Mouse (Mus musculus) heart, embryonic 16.5 days (tissue): ENCODE measurements around the gene Tmem176a. TPM values are rescaled to one million over a fixed set of nuclear protein-coding genes. Genes with fewer than 3 reads are reported as not detected.
A peak's percentile ranks its signal among the peaks of the same experiment; 100 is the strongest.

ENCODE experiments used
- ATAC-seq: fragments of 200-750 bp; cut with Nextera tagmentation; replicated peaks from 2 replicates; pipeline ENCODE4 v1.8.0; 2017; ENCODE audit warnings: moderate number of reproducible peaks; ENCODE audit not compliant: insufficient read depth, low FRiP score; ENCODE audit errors: extremely low read depth
- H3K27ac ChIP-seq: fragments of 300-500 bp; sonication (generic); 2 replicates; pipeline ENCODE4 v1.5.1; 2014; ENCODE audit warnings: mild to moderate bottlenecking, low read length, control low read depth, moderate library complexity
- H3K27me3 ChIP-seq: fragments of 300-500 bp; sonication (generic); 2 replicates; pipeline ENCODE4 v1.6.1; 2014; ENCODE audit warnings: low read length, mixed read lengths; ENCODE audit not compliant: control insufficient read depth, insufficient read depth
- H3K36me3 ChIP-seq: fragments of 300-500 bp; sonication (generic); 2 replicates; pipeline ENCODE4 v1.6.1; 2014; ENCODE audit not compliant: control insufficient read depth, insufficient read depth
- H3K4me1 ChIP-seq: fragments of 300-500 bp; sonication (generic); 2 replicates; pipeline ENCODE4 v1.6.1; 2014; ENCODE audit warnings: low read length, mixed read lengths; ENCODE audit not compliant: control insufficient read depth, insufficient read depth
- H3K4me2 ChIP-seq: fragments of 300-500 bp; sonication (generic); 2 replicates; pipeline ENCODE4 v1.6.1; 2014; ENCODE audit warnings: low read depth, mild to moderate bottlenecking, control low read depth, low read length
- H3K4me3 ChIP-seq: fragments of 300-500 bp; sonication (generic); 2 replicates; pipeline ENCODE4 v1.5.1; 2014; ENCODE audit warnings: mild to moderate bottlenecking, control low read depth, low read length
- H3K9ac ChIP-seq: fragments of 300-500 bp; sonication (generic); 2 replicates; pipeline ENCODE4 v1.6.1; 2014; ENCODE audit warnings: low read length, control low read depth
- H3K9me3 ChIP-seq: fragments of 300-500 bp; sonication (generic); replicated peaks from 2 replicates; pipeline ENCODE4 v1.6.1; 2016; ENCODE audit warnings: low read length; ENCODE audit not compliant: control insufficient read depth
- WGBS: fragments of 180-500 bp; shearing (Covaris S2); extraction: QIAGEN DNeasy Blood & Tissue Kit; methylation state at CpG from one replicate; pipeline ENCODE4 v1.1.7; 2014; 5-methylcytosine and 5-hydroxymethylcytosine counted together
- polyA plus RNA-seq: library from polyadenylated mRNA; unstranded; fragments of >200 nt; fragmentation: Nextera tagmentation; extraction: Ambion mirVana; gene quantifications from 2 replicates; pipeline ENCODE4 v1.2.1, GENCODE M21; 2015

The Tmem176a gene
- polyA plus RNA-seq, 1 experiment from 2014 or later, result 78.4 TPM

- peaks cover 32% of the 10 kb centered on the region for H3K36me3 ChIP-seq
- H3K9me3 ChIP-seq, result no peaks in the 10 kb centered on the region
- H3K4me1 ChIP-seq, result peaks cover 14% of the 10 kb centered on the region
- 79% methylated on average over 5 of the region's 5 CpGs for WGBS
- no peak overlapping the region for H3K27ac ChIP-seq
- H3K4me2 ChIP-seq, result no peak overlapping the region
- no peaks in the 10 kb centered on the region for H3K27me3 ChIP-seq
- ATAC-seq, result no peak
- H3K9ac ChIP-seq, result no peak overlapping the region
- no peak overlapping the region for H3K4me3 ChIP-seq
Measured at GRCm38 (mm10) chr6:48836146-48836545, 4.6 kb upstream of the Tmem176a start.

DNA sequence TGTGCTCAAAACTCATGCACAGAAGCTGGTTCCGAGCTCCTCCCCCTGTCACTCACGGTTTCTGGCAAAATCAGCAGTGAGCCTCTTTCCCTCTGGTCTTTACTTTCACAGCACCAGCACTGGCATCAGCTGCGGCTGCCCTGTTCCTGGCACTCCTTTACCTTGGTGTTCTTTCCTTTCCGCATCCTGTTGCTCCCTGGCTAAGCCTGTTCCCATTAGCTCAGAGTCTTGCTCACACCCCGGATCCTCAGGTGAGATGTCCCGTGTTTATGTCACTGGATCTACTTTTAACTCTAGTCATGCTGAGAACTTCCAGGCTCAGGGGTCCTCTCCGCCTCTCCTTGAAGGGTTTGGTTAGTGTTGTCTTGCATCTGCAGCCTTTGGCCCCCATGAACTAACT, 3.2 kb upstream of the Tmem176a start:
- Histone ChIP-seq H3K27me3 (no peaks in the 10 kb centered on the region), H3K4me2 (no peak overlapping the region), H3K4me3 (no peak overlapping the region), H3K9me3 (no peaks in the 10 kb centered on the region), H3K9ac (no peak overlapping the region), H3K4me1 (peaks cover 24% of the 10 kb centered on the region), H3K27ac (no peak overlapping the region), H3K36me3 (peaks cover 29% of the 10 kb centered on the region)
- 84% methylated on average over 7 of the region's 7 CpGs for WGBS
- ATAC-seq, result no peak

DNA sequence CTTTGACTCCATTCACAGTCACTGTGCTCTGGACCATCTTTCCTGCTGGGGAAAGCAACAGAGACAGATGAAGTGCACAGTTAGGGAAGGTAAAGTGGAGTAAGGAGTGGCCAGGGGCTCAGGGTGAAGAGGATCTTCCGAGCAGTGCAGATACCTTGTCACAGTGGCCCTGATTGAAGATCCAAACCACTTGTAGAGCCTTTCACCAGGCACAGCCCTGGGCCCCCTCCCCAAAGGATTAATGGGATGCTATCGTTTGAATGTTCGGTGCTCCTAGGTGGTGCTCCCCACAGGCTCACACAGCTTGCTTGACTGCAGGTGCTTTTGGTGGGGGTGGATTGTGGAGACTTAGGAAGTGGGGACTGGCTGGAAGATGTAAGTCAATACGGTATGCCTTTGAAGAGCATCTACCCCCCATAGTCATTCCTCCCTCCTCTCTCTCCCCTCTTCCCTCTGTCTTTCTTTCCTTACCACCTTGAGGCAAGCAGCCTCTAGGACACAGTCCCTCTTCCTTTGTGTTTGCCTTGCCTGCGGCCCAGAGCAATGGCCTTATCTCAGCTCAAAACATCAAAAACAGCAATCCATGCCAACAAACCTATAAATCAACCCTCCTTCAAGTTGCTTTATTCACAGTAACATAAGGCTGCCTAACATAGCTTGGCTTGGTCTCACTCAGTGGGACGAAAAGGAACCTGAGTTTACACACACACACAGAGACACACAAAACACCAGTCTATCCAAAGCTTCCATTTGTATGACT, 2.2 kb upstream of the Tmem176a start:
- H3K27me3 ChIP-seq, result no peaks in the 10 kb centered on the region
- H3K9ac ChIP-seq, result no peak overlapping the region
- H3K9me3 ChIP-seq, result no peaks in the 10 kb centered on the region
- peak overlapping the region; percentile 79 for H3K4me2 ChIP-seq
- H3K36me3 ChIP-seq, result peaks cover 20% of the 10 kb centered on the region
- H3K4me3 ChIP-seq, result no peak overlapping the region
- no peak for ATAC-seq
- H3K4me1 ChIP-seq, result peaks cover 27% of the 10 kb centered on the region
- no peak overlapping the region for H3K27ac ChIP-seq
- WGBS, result 69% methylated on average over 6 of the region's 6 CpGs

- peak within 1 kb of the TSS; percentile 95 for H3K27ac ChIP-seq
- H3K4me1 ChIP-seq, result peaks cover 27% of the 10 kb centered on the region
- peak within 1 kb of the TSS; percentile 79 for H3K4me2 ChIP-seq
- ATAC-seq, result peak; percentile 94
- H3K9ac ChIP-seq, result peak within 1 kb of the TSS; percentile 78
- H3K36me3 ChIP-seq, result 0 out of 2 replicates have a peak, but pooled peaks cover 7% of the 10 kb centered on the region
- H3K27me3 ChIP-seq, result no peaks in the 10 kb centered on the region
- 4% methylated on average over 6 of the region's 6 CpGs for WGBS
- H3K4me3 ChIP-seq, result peak within 1 kb of the TSS; percentile 61
- no peaks in the 10 kb centered on the region for H3K9me3 ChIP-seq
Measured at GRCm38 (mm10) chr6:48840973-48841625, 380 bp downstream of the Tmem176a start, which contains the start of gene Tmem176b. Gene Tmem176b, minus strand, starts transcription at chr6:48841496.

GRCm38 (mm10) chr6:48842111-48842842, 1.6 kb downstream of the Tmem176a start:
- H3K27ac ChIP-seq, result peak overlapping the region; percentile 91
- no peak for ATAC-seq
- 52% methylated on average over 11 of the region's 11 CpGs for WGBS
- peak overlapping the region; percentile 61 for H3K4me3 ChIP-seq
- H3K4me2 ChIP-seq, result peak overlapping the region; percentile 79
- H3K27me3 ChIP-seq, result no peaks in the 10 kb centered on the region
- 0 out of 2 replicates have a peak, but pooled peaks cover 7% of the 10 kb centered on the region for H3K36me3 ChIP-seq
- H3K4me1 ChIP-seq, result peaks cover 27% of the 10 kb centered on the region
- H3K9ac ChIP-seq, result peak overlapping the region; percentile 78
- no peaks in the 10 kb centered on the region for H3K9me3 ChIP-seq

GRCm38 (mm10) chr6:48845086-48845485, 4.4 kb downstream of the Tmem176a start:
- no peak for ATAC-seq
- 69% methylated on average over 4 of the region's 4 CpGs for WGBS
- Histone ChIP-seq H3K9ac (no peak overlapping the region), H3K27me3 (no peaks in the 10 kb centered on the region), H3K4me3 (no peak overlapping the region), H3K36me3 (0 out of 2 replicates have a peak, but pooled peaks cover 7% of the 10 kb centered on the region), H3K4me2 (no peak overlapping the region), H3K4me1 (peaks cover 15% of the 10 kb centered on the region), H3K9me3 (no peaks in the 10 kb centered on the region), H3K27ac (no peak overlapping the region)

DNA sequence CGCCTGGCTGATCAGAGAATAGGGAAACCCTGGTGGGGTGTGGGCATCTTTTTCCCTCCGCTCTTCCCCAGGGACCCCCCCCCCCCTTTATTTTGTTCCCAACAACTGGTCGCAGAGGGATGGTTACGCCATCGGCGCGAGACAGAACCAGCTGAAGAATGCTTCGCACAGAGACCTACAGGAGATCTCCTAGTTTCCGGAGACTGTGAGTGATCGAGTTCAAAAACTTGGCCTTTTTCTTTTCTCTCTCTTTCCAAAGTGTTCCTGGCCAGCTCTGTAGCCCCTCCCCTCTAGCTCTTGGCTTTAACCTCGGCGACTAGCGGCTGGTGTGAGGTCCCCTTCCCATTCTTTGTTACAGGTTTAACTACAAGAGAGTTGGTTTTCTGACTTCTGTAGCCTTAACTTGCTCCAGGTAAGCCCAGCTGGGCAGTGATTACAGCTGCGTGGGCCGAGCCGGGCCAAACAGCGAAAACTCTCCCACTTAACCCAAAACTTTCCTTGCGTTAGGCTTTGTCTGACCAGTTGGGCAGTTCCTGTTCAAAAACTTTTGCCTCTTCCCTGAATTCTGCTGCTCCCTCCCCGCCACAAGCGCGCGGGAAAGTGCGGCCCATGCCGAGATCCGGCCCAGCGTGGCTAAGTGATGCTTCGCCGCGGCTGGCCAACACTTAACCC, 11.2 kb downstream of the Tmem176a start:
- peak; percentile 41; the same call in 1 of the 2 replicates for ATAC-seq
- H3K36me3 ChIP-seq, result no peaks in the 10 kb centered on the region
- peak overlapping the region; percentile 72 for H3K9ac ChIP-seq
- H3K4me2 ChIP-seq, result peak overlapping the region; percentile 83
- peaks cover 4% of the 10 kb centered on the region; the same call in 1 of the 2 replicates for H3K9me3 ChIP-seq
- peak overlapping the region; percentile 51 for H3K4me3 ChIP-seq
- peak overlapping the region; percentile 80 for H3K27ac ChIP-seq
- no peaks in the 10 kb centered on the region for H3K27me3 ChIP-seq
- 0 out of 2 replicates have a peak, but pooled peaks cover 4% of the 10 kb centered on the region for H3K4me1 ChIP-seq
- WGBS, result under 1% methylated on average over 29 of the region's 29 CpGs

- H3K9ac ChIP-seq, result no peak overlapping the region
- no peaks in the 10 kb centered on the region for H3K36me3 ChIP-seq
- H3K4me2 ChIP-seq, result no peak overlapping the region
- H3K27ac ChIP-seq, result no peak overlapping the region
- no peak overlapping the region for H3K4me3 ChIP-seq
- no peak for ATAC-seq
- 0 out of 2 replicates have a peak, but pooled peaks cover 4% of the 10 kb centered on the region for H3K4me1 ChIP-seq
- WGBS, result 96% methylated on average over 2 of the region's 2 CpGs
- H3K9me3 ChIP-seq, result peaks cover 4% of the 10 kb centered on the region; the same call in 1 of the 2 replicates
- no peaks in the 10 kb centered on the region for H3K27me3 ChIP-seq
Measured at GRCm38 (mm10) chr6:48854155-48854554, 13.4 kb downstream of the Tmem176a start.
